Mouse (Mus musculus) forebrain, embryonic 10.5 days (tissue): ENCODE measurements around the gene Hoxb3. TPM values are rescaled to one million over a fixed set of nuclear protein-coding genes. Genes with fewer than 3 reads are reported as not detected.

ENCODE experiments used
- DNase-seq: peaks from one replicate; pipeline ENCODE4 v3.0.0-alpha.2; 2017; ENCODE audit warnings: low spot score; ENCODE audit errors: extremely low spot score
- H3K27ac ChIP-seq: fragments of 300-500 bp; sonication (generic); 2 replicates; pipeline ENCODE4 v1.5.1; 2016; ENCODE audit warnings: mild to moderate bottlenecking
- H3K27me3 ChIP-seq: fragments of 300-500 bp; sonication (generic); 2 replicates; pipeline ENCODE4 v1.6.1; 2016; ENCODE audit warnings: mild to moderate bottlenecking; ENCODE audit not compliant: poor library complexity, severe bottlenecking
- H3K36me3 ChIP-seq: fragments of 300-500 bp; sonication (generic); replicated peaks from 2 replicates; pipeline ENCODE4 v1.6.1; 2016; ENCODE audit warnings: mild to moderate bottlenecking, moderate library complexity
- H3K4me1 ChIP-seq: fragments of 300-500 bp; sonication (generic); 2 replicates; pipeline ENCODE4 v1.6.1; 2016
- H3K4me3 ChIP-seq: fragments of 300-500 bp; sonication (generic); 2 replicates; pipeline ENCODE4 v1.5.1; 2016; ENCODE audit warnings: mild to moderate bottlenecking, moderate library complexity
- H3K9me3 ChIP-seq: fragments of 300-500 bp; sonication (generic); 2 replicates; pipeline ENCODE4 v1.6.1; 2016; ENCODE audit warnings: mild to moderate bottlenecking, moderate library complexity
- WGBS: fragments of 180-500 bp; shearing (Covaris S2); methylation state at CpG from one replicate; pipeline ENCODE4 v1.1.7; 2016; 5-methylcytosine and 5-hydroxymethylcytosine counted together
- polyA plus RNA-seq: library from polyadenylated mRNA; unstranded; fragments of >200 nt; fragmentation: Nextera tagmentation; extraction: Ambion mirVana; gene quantifications from 2 replicates; pipeline ENCODE4 v1.2.1, GENCODE M21; 2016

Hoxb3 gene
- polyA plus RNA-seq, 1 experiment from 2014 or later, result not detected

DNA sequence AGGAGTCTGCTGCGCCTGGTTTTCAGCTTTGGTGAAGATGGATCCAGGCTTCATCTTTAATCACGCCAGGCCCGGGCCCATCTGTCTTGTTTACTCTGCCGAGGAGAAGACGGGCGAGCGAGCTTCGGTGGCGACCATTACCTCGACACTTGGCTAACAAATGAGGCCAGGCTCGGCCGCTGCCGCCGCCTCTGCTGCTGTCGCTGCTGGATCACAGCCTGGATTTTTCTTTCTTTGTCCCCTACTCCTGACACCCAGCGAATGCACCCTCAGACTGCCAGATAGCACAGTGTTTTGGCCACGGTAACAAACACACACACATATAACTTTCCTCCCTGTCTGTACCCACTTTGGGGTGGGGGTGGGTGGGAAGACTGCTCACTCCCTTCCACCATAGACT is 2.4 kb upstream of the Hoxb3 start:
- Histone ChIP-seq H3K4me1 (peaks cover 20% of the 10 kb centered on the region), H3K36me3 (no peaks in the 10 kb centered on the region), H3K27me3 (peaks cover 100% of the 10 kb centered on the region), H3K9me3 (no peaks in the 10 kb centered on the region), H3K4me3 (no peak overlapping the region), H3K27ac (no peak overlapping the region)
- WGBS, result under 1% methylated on average over 17 of the region's 17 CpGs
- DNase-seq, result no peak

DNA sequence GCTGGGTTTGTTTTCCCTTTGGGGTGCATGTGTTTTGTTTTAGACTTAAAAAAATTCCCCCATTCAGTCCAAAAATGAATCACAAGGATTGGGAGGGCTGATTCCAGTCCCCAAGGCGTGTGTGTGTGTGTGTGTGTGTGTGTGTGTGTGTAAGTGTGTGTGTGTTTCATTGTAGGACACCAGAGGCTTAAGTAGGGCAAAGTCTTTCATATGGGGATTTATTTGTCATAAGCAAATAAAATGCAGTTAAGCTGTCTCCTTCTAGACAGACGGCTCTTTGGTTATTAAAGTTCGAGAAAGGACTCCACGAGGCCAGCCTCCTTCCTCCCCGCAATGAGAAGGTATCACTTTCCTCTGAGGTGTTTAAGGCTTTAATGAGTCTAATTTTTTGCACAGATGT is 1.3 kb upstream of the Hoxb3 start:
- H3K27me3 ChIP-seq, result peaks cover 100% of the 10 kb centered on the region
- no peak overlapping the region for H3K4me3 ChIP-seq
- H3K36me3 ChIP-seq, result no peaks in the 10 kb centered on the region
- peaks cover 20% of the 10 kb centered on the region for H3K4me1 ChIP-seq
- no peak for DNase-seq
- H3K9me3 ChIP-seq, result no peaks in the 10 kb centered on the region
- H3K27ac ChIP-seq, result no peak overlapping the region
- WGBS, result 7% methylated on average over 5 of the region's 5 CpGs

DNA sequence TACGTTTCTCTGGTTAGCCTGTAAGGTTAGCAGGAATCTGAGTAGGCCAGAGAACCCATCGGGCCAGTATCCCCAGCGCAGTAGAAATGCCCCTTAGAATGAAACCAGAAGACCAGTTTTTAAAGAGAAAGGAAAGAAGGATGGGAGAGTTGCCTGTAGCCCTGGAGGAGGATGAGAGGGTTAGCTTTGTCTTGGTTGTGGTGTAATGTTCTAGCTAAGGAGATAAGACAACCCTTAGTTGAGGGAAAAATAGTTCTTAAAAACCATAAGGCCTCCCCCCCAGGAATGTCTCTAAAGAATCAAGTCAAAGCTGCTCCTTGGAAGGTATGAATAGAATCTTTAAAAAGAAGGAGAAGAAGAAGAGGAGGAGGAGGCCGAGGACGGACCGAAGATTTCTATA is 388 bp upstream of the Hoxb3 start:
- H3K9me3 ChIP-seq, result no peaks in the 10 kb centered on the region
- peaks cover 20% of the 10 kb centered on the region for H3K4me1 ChIP-seq
- peaks cover 100% of the 10 kb centered on the region for H3K27me3 ChIP-seq
- DNase-seq, result no peak
- no peaks in the 10 kb centered on the region for H3K36me3 ChIP-seq
- no peak overlapping the region for H3K4me3 ChIP-seq
- WGBS, result 3% methylated on average over 6 of the region's 6 CpGs
- no peak overlapping the region for H3K27ac ChIP-seq

DNA sequence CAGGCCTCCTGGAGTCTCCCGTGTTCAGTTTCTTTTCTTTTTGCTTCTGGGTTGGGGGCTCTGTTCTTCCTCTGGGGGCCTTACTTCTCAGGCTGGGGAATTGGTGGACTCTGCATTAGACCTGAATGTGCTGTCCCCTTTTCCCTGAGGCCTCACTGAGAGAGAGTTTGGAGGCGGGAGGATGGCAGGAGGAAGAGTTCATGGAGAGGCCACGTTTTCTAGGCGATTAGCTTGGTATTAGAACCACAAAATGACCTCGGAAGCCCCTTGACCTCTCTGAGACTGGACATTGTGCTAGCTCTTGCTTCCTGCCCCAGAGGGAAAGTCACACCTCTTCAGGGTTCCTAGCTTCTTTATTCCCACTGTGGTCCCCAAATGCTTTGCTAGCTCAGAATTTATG is 999 bp downstream of the Hoxb3 start:
- Histone ChIP-seq H3K9me3 (no peaks in the 10 kb centered on the region), H3K4me1 (peaks cover 7% of the 10 kb centered on the region), H3K27ac (no peak overlapping the region), H3K36me3 (no peaks in the 10 kb centered on the region), H3K27me3 (peaks cover 100% of the 10 kb centered on the region), H3K4me3 (no peak overlapping the region)
- no peak for DNase-seq
- 1% methylated on average over 5 of the region's 5 CpGs for WGBS

DNA sequence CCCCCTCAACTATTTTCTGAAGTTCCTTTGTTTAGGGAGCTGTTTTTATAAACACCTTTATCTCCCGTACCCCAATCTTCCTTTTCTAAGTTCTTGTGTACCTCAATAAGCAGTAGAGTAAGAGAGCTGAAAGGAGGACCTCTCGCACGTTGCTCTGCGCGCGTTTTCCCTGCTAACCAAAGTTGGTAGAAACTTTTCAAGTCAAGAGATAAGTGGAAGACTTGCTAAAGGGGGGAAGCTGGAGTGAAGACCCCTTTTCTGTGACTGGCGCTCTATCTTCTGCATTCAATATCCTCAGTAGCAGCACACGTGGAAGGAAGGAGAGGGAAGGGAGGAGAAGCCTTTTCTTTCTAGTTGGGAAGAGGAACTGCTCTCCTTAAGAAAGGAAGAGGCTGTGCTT is 1.8 kb downstream of the Hoxb3 start:
- no peak overlapping the region for H3K4me3 ChIP-seq
- no peak overlapping the region for H3K27ac ChIP-seq
- H3K9me3 ChIP-seq, result no peaks in the 10 kb centered on the region
- no peak for DNase-seq
- H3K36me3 ChIP-seq, result no peaks in the 10 kb centered on the region
- WGBS, result 3% methylated on average over 8 of the region's 8 CpGs
- peaks cover 100% of the 10 kb centered on the region for H3K27me3 ChIP-seq
- peaks cover 3% of the 10 kb centered on the region; the same call in 1 of the 2 replicates for H3K4me1 ChIP-seq

DNA sequence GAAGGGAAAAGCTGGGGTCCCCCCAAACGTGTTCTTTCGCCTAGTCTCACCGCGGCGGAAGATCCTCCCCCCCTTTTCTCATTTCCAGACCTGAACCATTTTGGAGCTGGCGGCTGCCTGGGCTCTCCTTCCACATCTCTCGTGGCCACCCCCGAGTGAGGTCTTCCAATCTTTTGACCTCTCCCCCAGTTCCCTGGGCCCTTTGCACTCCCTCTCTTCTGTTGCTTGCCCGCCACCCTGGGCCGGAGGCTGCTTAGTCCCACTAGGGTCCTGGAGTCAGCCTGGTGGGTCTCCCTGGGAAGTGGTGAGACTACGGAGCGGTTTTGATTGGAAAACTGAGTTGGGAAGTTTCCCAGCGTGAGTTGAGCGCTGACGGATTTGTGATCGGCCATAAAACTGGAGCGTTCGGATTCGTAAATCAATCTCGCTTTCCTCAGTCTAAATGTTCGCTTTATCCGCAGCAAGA is 2.7 kb downstream of the Hoxb3 start:
- Histone ChIP-seq H3K27me3 (peaks cover 100% of the 10 kb centered on the region), H3K9me3 (no peaks in the 10 kb centered on the region), H3K4me1 (no peaks in the 10 kb centered on the region; the same call in 1 of the 2 replicates), H3K27ac (no peak overlapping the region), H3K36me3 (no peaks in the 10 kb centered on the region), H3K4me3 (no peak overlapping the region)
- DNase-seq, result no peak
- 2% methylated on average over 22 of the region's 22 CpGs for WGBS

DNA sequence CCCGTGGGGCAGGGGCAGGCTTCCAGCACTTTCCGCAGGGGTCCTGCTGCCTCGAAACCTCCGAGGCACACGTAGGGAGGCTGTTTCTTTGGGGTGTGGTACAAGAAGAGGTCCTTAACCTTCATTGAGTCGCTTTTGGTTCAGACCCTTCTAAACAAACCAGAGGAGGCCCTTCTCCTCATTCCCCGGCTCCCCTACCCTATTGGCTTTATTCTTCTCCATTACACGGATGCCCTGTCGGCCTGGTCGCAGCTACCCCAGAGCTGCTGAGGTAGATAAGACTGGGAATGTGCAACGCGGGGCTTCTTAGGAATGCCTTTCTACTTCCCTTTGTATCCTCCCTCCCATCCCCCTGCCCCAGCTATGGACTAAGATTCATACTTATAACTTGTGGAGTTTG is 3.6 kb downstream of the Hoxb3 start:
- no peak for DNase-seq
- H3K27me3 ChIP-seq, result peaks cover 100% of the 10 kb centered on the region
- no peaks in the 10 kb centered on the region; the same call in 1 of the 2 replicates for H3K4me1 ChIP-seq
- no peak overlapping the region for H3K4me3 ChIP-seq
- H3K9me3 ChIP-seq, result no peaks in the 10 kb centered on the region
- no peak overlapping the region for H3K27ac ChIP-seq
- H3K36me3 ChIP-seq, result no peaks in the 10 kb centered on the region
- WGBS, result 1% methylated on average over 12 of the region's 12 CpGs

DNA sequence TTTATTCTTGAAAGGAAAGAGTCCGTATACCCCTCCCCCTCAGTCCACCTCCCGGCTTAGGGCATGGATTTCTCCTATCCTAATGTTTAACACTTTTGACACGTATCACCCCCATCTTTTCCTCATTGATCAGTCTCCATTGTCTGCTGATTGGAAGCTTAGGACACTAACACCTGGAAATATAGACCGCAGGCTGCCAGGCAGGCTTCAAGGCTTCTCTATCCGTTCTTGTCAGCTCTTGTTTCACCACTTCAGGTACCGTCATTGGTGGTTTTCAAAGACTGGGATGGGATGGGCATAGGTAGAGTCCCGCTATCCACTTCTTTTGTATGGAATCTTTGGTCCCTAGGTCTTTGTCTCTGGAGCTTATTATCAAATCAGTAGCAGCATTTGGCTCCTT is 4.0 kb downstream of the Hoxb3 start:
- H3K27ac ChIP-seq, result no peak overlapping the region
- DNase-seq, result no peak
- no peaks in the 10 kb centered on the region for H3K9me3 ChIP-seq
- no peaks in the 10 kb centered on the region; the same call in 1 of the 2 replicates for H3K4me1 ChIP-seq
- peaks cover 100% of the 10 kb centered on the region for H3K27me3 ChIP-seq
- WGBS, result 2% methylated on average over 7 of the region's 7 CpGs
- H3K4me3 ChIP-seq, result no peak overlapping the region
- no peaks in the 10 kb centered on the region for H3K36me3 ChIP-seq

DNA sequence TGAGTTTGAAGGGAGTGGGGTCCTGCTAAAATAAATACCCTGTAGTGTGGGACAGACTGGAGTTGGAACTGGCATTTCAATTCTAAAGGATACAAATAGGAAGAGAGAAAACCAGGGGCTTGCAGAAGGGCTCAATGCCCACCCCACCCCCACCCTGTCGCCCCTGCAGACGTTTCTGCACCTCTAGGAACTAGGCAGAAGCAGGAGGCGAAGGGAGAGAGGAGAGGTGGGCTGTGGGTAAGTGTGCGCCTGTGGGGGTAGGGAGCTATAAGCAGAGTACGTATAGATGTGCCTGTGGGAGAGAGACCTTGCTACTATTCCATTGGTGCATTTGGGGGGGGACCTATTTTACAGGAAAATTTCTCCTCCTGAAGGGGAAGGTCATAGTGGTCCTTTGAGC is 4.6 kb downstream of the Hoxb3 start:
- DNase-seq, result no peak
- Histone ChIP-seq H3K27ac (no peak overlapping the region), H3K27me3 (peaks cover 100% of the 10 kb centered on the region), H3K9me3 (no peaks in the 10 kb centered on the region), H3K4me3 (no peak overlapping the region), H3K4me1 (peaks cover 4% of the 10 kb centered on the region; the same call in 1 of the 2 replicates), H3K36me3 (no peaks in the 10 kb centered on the region)
- 2% methylated on average over 5 of the region's 5 CpGs for WGBS

DNA sequence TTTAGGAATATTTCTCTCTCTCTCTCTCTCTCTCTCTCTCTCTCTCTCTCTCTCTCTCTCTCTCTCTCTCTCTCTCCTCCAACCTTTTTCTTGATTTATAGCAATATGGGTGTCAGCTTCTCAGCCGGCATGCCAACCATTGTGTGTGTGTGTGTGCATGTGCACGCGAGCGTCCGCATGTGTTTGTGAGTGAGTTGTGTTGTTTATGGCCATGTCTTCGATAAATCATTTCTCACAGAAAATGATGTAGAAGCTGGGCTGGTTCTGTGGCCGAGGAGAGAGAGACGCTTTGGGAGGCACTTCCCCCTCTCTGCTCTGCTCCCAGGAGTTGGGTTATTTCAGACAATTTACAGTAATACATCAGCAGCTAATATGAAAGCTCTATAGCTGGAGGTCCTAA is 5.5 kb downstream of the Hoxb3 start:
- H3K36me3 ChIP-seq, result no peaks in the 10 kb centered on the region
- H3K4me3 ChIP-seq, result no peak overlapping the region
- WGBS, result 7% methylated on average over 8 of the region's 8 CpGs
- no peak overlapping the region for H3K27ac ChIP-seq
- DNase-seq, result no peak
- H3K9me3 ChIP-seq, result no peaks in the 10 kb centered on the region
- H3K4me1 ChIP-seq, result peaks cover 6% of the 10 kb centered on the region; the same call in 1 of the 2 replicates
- H3K27me3 ChIP-seq, result peaks cover 100% of the 10 kb centered on the region

DNA sequence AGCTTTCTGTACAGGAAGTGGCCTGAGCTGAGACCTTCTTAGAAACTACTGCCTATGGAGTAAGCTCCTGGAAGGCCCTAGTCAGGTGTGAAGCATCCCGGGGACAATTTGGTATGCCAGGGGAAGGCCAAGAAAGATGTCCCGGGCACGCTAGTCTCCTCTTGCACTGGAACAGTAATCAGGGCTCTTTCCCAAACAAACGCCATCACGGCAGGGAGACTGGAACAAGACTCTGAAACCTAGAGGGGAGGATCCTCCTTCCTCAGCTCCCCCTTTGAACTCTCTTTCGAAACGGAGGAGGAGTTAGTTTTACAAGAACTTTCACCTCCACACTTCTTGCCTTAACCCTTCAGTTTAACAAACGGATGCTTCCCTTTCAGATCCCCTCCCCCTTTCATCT is 9.0 kb downstream of the Hoxb3 start:
- Histone ChIP-seq H3K4me1 (peaks cover 6% of the 10 kb centered on the region; the same call in 1 of the 2 replicates), H3K36me3 (no peaks in the 10 kb centered on the region), H3K27ac (no peak overlapping the region), H3K4me3 (no peak overlapping the region), H3K27me3 (peaks cover 100% of the 10 kb centered on the region), H3K9me3 (no peaks in the 10 kb centered on the region)
- DNase-seq, result no peak
- 1% methylated on average over 8 of the region's 8 CpGs for WGBS

DNA sequence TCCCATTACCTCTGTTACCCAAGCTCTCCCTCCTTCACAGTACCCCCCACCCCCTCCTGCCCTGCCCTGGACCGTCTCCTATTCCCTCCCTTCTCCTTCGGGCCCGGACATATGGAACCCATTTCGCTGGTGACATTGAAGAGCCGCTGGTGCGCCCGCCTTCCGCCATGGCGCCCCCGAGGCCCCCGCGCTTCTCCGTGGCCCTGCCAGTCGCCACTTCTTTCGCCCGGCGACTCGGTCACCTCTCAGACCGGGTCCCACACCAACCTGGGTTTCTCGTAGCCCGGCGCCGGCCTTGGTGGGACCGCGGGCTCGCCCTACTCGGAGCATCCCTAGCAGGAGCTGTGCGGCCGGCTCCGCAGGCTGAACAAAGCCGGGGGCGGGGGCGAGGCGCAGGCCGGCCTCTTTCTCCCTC is 9.5 kb downstream of the Hoxb3 start:
- H3K27ac ChIP-seq, result no peak overlapping the region
- peak overlapping the region; percentile 24 for H3K4me3 ChIP-seq
- H3K4me1 ChIP-seq, result peaks cover 6% of the 10 kb centered on the region; the same call in 1 of the 2 replicates
- DNase-seq, result no peak
- H3K27me3 ChIP-seq, result peaks cover 100% of the 10 kb centered on the region
- WGBS, result under 1% methylated on average over 35 of the region's 35 CpGs
- no peaks in the 10 kb centered on the region for H3K9me3 ChIP-seq
- no peaks in the 10 kb centered on the region for H3K36me3 ChIP-seq

DNA sequence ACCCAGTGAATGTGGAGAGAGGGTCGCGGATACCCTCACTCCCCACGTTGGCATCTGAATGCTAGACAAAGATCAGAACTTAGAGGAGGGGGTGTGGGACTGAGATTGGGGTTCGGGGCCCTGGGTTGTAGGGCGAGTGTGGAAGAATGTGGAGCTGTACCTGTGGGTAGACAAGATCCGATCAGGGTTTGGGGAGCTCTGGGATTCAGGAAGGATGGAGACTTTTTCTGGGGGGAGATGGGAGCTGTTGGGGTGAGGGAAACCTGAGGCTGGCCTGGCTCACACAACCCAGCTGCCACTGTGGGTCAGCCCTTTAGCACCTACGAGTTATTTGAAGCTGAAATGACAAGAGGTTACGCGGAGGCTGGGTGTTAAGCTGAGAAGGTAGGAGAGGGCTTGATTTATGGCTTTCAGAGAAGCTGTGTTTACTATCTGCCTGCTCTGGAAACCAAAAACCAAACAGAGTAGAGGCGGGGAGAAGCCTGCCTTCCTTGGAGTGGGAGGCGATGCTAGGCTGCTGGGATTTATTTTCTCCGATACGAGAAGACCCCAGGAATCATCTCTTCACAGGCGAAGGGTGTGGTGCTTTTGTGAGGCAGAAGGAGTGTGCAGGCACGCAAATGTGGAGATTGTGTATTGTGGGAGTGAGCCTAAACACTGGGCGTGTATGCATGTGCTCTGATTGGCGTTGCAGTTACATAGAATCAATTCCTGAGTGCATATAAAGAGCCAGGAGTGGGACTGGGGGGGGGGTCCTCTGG is 10.3 kb downstream of the Hoxb3 start:
- H3K9me3 ChIP-seq, result no peaks in the 10 kb centered on the region
- H3K4me3 ChIP-seq, result no peak overlapping the region
- no peaks in the 10 kb centered on the region for H3K36me3 ChIP-seq
- peaks cover 100% of the 10 kb centered on the region for H3K27me3 ChIP-seq
- DNase-seq, result no peak
- WGBS, result 3% methylated on average over 17 of the region's 17 CpGs
- no peak overlapping the region for H3K27ac ChIP-seq
- H3K4me1 ChIP-seq, result peaks cover 6% of the 10 kb centered on the region; the same call in 1 of the 2 replicates
